Mouse (Mus musculus) erythroblast, embryonic 14.5 days (primary cell): ENCODE results near the gene 4930507D05Rik. TPM values are rescaled to one million over a fixed set of nuclear protein-coding genes. Genes with fewer than 3 reads are reported as not detected.
A peak's percentile ranks its signal among the peaks of the same experiment; 100 is the strongest.

ENCODE experiments used
- H3K27me3 ChIP-seq: 2 replicates; pipeline ENCODE4 v1.6.1; 2012; ENCODE audit warnings: inconsistent platforms; ENCODE audit not compliant: control insufficient read depth
- H3K36me3 ChIP-seq: 2 replicates; pipeline ENCODE4 v1.6.1; 2012; ENCODE audit warnings: mild to moderate bottlenecking, inconsistent platforms; ENCODE audit not compliant: control insufficient read depth
- H3K4me1 ChIP-seq: 2 replicates; pipeline ENCODE4 v1.6.1; 2012; ENCODE audit warnings: inconsistent platforms; ENCODE audit not compliant: control insufficient read depth
- H3K4me3 ChIP-seq: replicated peaks from 2 replicates; pipeline ENCODE3; 2012; ENCODE audit warnings: moderate library complexity, mild to moderate bottlenecking, inconsistent platforms
- H3K9me3 ChIP-seq: 2 replicates; pipeline ENCODE4 v1.6.1; 2012; ENCODE audit warnings: low read length, inconsistent platforms, mixed read lengths; ENCODE audit not compliant: control insufficient read depth
- GATA1 ChIP-seq: IDR thresholded peaks from 2 replicates; pipeline ENCODE4 v1.6.1; 2012; ENCODE audit warnings: low read length, inconsistent platforms, mixed read lengths
- TAL1 ChIP-seq: IDR thresholded peaks from 3 replicates; pipeline ENCODE4 v1.6.1; 2012; ENCODE audit warnings: low read length, inconsistent platforms, mixed read lengths
- polyA plus RNA-seq: library from polyadenylated mRNA; stranded (reverse); fragments of >175 nt; gene quantifications from 2 replicates; pipeline ENCODE4 v1.2.3, GENCODE M21; 2012

4930507D05Rik gene
- not detected in 2 replicates for polyA plus RNA-seq

DNA sequence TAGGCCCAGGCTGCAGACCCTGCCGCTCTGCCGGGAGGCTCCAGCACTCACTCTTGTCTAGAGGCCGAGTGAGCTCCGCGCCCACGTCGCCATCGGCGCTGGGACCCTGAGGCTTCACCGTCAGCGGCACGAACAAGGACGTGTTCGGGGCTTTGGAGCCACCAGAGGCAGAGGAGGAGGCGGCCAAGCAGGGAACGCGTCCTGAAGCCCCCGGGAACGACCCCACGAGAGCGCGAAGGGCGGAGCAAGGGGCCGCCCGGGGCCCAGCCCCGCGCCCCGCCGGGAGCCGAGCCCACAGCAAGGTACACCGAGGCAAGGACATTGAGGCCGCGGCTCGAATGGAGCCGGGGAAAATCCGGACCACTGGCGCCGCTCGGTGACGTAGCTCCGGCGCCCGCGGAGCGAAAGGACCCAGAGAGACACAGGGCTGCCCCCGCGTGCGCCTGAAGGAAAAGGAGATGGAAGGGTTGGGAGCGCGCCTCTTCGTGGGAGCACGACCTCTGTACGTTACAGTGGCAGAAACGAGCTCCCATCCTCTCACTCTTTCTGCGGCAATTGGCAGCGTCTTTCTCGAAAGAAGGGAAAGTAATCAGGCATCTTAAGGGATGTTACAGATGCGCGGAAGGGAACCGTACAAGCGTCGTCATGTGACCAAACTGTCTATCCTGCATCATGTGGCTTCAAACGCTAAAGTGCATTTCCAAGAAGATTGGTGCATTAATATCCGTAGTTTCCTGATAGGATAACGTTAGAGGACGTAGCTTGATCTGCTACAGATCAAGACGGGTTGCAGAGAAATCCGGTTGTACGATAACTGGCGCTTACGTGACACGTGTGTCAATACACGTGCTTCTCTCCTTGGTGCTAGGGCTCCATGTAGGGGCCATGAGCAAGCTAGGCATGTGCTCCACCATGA is at the start of gene 4930507D05Rik, which contains the start of gene Supv3l1:
TSS of gene 4930507D05Rik (plus strand) at position 126 of the 916 bp plus-strand sequence.
TSS of gene Supv3l1 (minus strand) at position 375 of the 916 bp plus-strand sequence.
- Histone ChIP-seq H3K36me3 (peaks cover 51% of the 10 kb centered on the region), H3K27me3 (no peaks in the 10 kb centered on the region), H3K9me3 (no peaks in the 10 kb centered on the region), H3K4me1 (peaks cover 40% of the 10 kb centered on the region), H3K4me3 (peak within 1 kb of the TSS; percentile 98)
- no peak for TF ChIP-seq TAL1

DNA sequence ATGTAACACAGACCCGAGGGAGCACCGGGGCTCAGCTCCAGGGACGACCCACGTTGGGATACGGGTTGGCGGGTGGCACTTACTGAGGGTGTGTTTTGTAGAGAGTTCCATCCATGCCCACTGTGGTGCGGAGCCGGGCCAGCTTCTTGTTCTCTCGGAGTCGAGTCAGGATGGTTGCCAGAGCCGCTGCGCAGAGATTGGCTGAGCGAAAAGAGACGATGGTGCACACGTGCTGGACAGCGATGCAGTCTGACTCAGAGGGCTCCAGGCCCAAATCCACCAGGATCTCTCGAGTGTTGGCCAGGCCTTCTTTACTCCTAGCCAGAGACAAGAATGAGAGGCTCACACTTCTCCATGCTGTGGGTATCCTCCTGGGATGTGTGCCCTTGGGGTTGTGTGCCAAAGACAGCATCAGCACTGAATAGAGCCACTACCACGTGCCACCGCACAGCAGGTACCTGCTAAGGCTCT is 47.6 kb upstream of the 4930507D05Rik start:
- Histone ChIP-seq H3K9me3 (no peaks in the 10 kb centered on the region), H3K4me3 (no peak overlapping the region), H3K27me3 (peaks cover 13% of the 10 kb centered on the region), H3K4me1 (no peaks in the 10 kb centered on the region), H3K36me3 (no peaks in the 10 kb centered on the region; the same call in 1 of the 2 replicates)
- no peak for TF ChIP-seq GATA1
- no peak for TF ChIP-seq TAL1

DNA sequence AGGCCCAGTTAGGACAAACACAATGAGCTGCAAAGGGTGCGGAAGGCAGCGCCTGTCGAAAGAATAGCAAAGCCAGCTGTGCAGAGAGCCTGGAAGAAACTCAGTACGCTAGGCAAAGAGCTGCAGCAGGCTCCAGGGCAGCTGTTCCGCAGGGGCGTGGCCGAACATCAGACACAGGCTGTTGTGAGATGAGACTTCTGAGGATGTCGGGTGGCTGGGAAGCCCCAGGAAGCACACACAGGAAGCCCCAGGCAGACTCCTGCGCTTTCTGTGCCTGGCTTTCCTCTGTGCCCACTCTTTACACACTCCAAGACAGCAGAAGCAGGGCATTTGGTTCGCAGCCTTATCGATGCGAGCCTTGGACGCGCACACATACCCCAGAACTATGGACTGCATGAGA is 44.4 kb upstream of the 4930507D05Rik start:
- no peaks in the 10 kb centered on the region for H3K4me1 ChIP-seq
- no peak overlapping the region for H3K4me3 ChIP-seq
- no peaks in the 10 kb centered on the region for H3K9me3 ChIP-seq
- no peak for TF ChIP-seq TAL1
- TF ChIP-seq GATA1: no peak
- H3K36me3 ChIP-seq: no peaks in the 10 kb centered on the region; the same call in 1 of the 2 replicates
- peaks cover 26% of the 10 kb centered on the region for H3K27me3 ChIP-seq

DNA sequence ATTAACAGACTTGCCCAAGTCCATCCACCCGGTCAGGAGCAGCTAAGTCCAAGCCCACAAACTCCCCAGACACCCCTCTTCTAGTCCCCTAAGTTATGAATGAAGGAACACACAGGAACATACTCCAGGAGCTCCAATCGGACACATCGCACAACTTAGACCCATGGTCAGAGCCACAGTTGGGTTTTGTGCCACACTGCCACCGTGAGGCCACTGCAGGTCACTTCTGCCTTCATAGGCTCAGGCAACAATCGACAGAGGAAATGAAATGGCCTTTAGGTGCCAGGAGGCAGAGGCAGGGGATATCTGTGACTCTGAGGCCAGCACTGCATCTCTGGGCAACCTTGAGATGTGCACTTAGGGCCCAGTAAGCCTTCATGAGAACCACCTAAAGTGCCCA is 38.3 kb upstream of the 4930507D05Rik start:
- H3K4me3 ChIP-seq: no peak overlapping the region
- H3K27me3 ChIP-seq: peaks cover 16% of the 10 kb centered on the region
- H3K9me3 ChIP-seq: no peaks in the 10 kb centered on the region
- peaks cover 8% of the 10 kb centered on the region for H3K4me1 ChIP-seq
- H3K36me3 ChIP-seq: no peaks in the 10 kb centered on the region
- TF ChIP-seq GATA1 (no peak), TAL1 (no peak)

GRCm38 (mm10) chr10:62411431-62412410 is 37.6 kb upstream of the 4930507D05Rik start:
- TF ChIP-seq TAL1 (no peak), GATA1 (no peak)

GRCm38 (mm10) chr10:62412906-62413605 is 36.2 kb upstream of the 4930507D05Rik start:
- TF ChIP-seq TAL1: no peak
- TF ChIP-seq GATA1: no peak
- Histone ChIP-seq H3K27me3 (peaks cover 6% of the 10 kb centered on the region), H3K4me1 (peaks cover 8% of the 10 kb centered on the region), H3K9me3 (no peaks in the 10 kb centered on the region), H3K4me3 (no peak overlapping the region), H3K36me3 (no peaks in the 10 kb centered on the region)

More at GRCm38 (mm10) chr10:62411431-62412410, 37.6 kb upstream of the 4930507D05Rik start:
- H3K4me1 ChIP-seq: peaks cover 8% of the 10 kb centered on the region
- H3K36me3 ChIP-seq: no peaks in the 10 kb centered on the region
- H3K9me3 ChIP-seq: no peaks in the 10 kb centered on the region
- H3K27me3 ChIP-seq: peaks cover 13% of the 10 kb centered on the region
- no peak overlapping the region for H3K4me3 ChIP-seq

GRCm38 (mm10) chr10:62413606-62413982 is 35.7 kb upstream of the 4930507D05Rik start:
- Histone ChIP-seq H3K9me3 (no peaks in the 10 kb centered on the region), H3K4me1 (peaks cover 8% of the 10 kb centered on the region), H3K4me3 (no peak overlapping the region), H3K27me3 (peaks cover 4% of the 10 kb centered on the region), H3K36me3 (no peaks in the 10 kb centered on the region)
- no peak for TF ChIP-seq GATA1
- TF ChIP-seq TAL1: no peak

DNA sequence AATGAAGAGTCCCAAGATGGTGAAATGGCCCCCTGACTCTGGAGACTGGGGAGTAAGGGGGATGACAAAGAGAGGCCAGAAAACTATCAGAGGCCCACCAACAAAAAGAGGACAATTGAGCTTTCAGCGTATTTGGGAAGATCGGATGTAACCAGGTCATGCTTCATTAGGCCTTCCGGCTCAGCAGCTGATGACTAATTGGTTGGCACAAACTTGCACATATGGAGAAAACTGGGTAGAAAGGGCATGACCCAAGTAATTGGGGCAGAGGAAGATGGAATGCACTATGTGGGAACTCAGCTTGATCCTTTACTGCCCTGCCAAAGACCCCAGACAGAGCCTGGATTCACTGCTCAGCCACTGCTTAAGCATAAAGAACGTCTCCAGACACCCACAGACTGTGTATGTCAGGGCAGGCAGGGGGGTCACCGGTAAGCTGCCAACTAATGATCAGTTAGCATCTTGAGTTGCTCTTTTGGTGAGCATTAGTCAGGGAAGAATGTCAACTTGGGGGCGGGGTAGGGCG is 30.4 kb upstream of the 4930507D05Rik start:
- TF ChIP-seq GATA1 (no peak), TAL1 (no peak)
- no peaks in the 10 kb centered on the region for H3K4me1 ChIP-seq
- H3K27me3 ChIP-seq: no peaks in the 10 kb centered on the region
- no peaks in the 10 kb centered on the region for H3K36me3 ChIP-seq
- no peaks in the 10 kb centered on the region for H3K9me3 ChIP-seq
- H3K4me3 ChIP-seq: no peak overlapping the region
